Mouse (Mus musculus) cerebellum, adult 2 months (tissue): ENCODE results near the gene Fam210b. TPM values are rescaled to one million over a fixed set of nuclear protein-coding genes. Genes with fewer than 3 reads are reported as not detected.

Source experiments
- DNase-seq, 2 experiments: peaks; one replicate each; pipeline ENCODE4 v3.0.0; 2021
- H3K27ac ChIP-seq: fragments of 200-500 bp; 2 replicates; pipeline ENCODE4 v1.5.1; 2012; ENCODE audit warnings: low read length, control low read depth, inconsistent platforms; ENCODE audit not compliant: insufficient read depth
- H3K27me3 ChIP-seq: fragments of 200-500 bp; 2 replicates; pipeline ENCODE4 v1.6.1; 2012; ENCODE audit warnings: inconsistent platforms, mild to moderate bottlenecking, low read length, moderate library complexity; ENCODE audit not compliant: control insufficient read depth, insufficient read depth
- H3K4me1 ChIP-seq: fragments of 200-500 bp; 2 replicates; pipeline ENCODE4 v1.6.1; 2011; ENCODE audit warnings: low read length; ENCODE audit not compliant: control insufficient read depth, insufficient read depth
- H3K4me3 ChIP-seq: fragments of 200-500 bp; replicated peaks from 2 replicates; pipeline ENCODE3; 2011; ENCODE audit warnings: mild to moderate bottlenecking, low read depth, low read length, control low read depth; ENCODE audit not compliant: insufficient read depth
- CTCF ChIP-seq: fragments of 200-500 bp; IDR thresholded peaks from 2 replicates; pipeline ENCODE4 v1.5.1; 2011; ENCODE audit warnings: low read depth, mild to moderate bottlenecking, control low read depth, low read length, moderate library complexity, borderline replicate concordance; ENCODE audit not compliant: insufficient read depth
- POLR2A ChIP-seq: fragments of 200-500 bp; IDR thresholded peaks from 2 replicates; pipeline ENCODE4 v1.6.1; 2011; ENCODE audit warnings: low read length, control low read depth, borderline replicate concordance; ENCODE audit not compliant: insufficient read depth
- WGBS: fragments of 180-500 bp; shearing (Covaris S2); methylation state at CpG from one replicate; pipeline ENCODE4 v1.1.7; 2018; 5-methylcytosine and 5-hydroxymethylcytosine counted together
- polyA plus RNA-seq: library from polyadenylated mRNA; depleted of rRNA; stranded (reverse); fragments of >200 nt; gene quantifications from 2 replicates; pipeline ENCODE4 v1.2.3, GENCODE M21; 2012

The Fam210b gene
- polyA plus RNA-seq, 1 experiment, result 13.0 TPM

DNA sequence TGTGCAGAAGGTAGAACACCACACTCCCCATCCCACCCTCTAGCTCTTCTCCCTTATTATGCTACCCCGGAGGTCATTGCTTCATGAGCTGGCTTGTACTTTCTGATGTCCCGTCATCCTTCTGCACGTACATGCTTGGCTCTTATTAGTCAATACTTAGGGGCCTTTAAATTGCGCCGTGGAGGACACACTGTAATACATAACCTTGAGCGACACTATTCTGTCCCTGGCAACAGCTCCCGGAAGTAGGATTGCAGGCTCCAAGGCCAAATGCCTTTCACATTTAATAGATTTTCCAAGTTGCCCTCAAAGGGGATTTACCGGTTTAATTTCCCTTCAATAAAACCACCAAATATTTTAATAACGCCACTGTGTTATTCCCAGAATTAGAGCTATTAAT is 33.6 kb upstream of the Fam210b start:
- no peaks in the 10 kb centered on the region for H3K4me1 ChIP-seq
- TF ChIP-seq CTCF (no peak), POLR2A (no peak)

DNA sequence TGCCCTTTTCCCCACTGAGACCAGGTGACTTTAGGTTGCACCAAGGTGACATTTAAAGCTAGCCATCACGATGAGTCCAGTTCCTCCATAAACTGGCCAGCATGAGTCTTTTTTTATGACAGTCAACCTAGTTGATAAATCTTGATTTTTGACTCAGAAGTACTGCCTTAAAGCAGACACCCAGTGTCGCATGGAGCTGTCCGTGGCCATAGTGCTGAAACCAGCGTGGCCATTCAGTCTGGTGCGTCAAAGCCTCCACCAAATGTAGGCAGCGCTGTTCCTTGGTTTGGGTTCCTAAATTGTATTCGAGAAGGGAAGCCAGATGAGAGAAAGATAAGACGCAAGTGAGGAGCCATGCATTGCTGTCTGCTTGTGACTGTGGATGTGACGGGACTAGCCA is 24.5 kb upstream of the Fam210b start:
- H3K27me3 ChIP-seq, result no peaks in the 10 kb centered on the region
- TF ChIP-seq POLR2A, result no peak
- TF ChIP-seq CTCF, result no peak
- no peak overlapping the region for H3K27ac ChIP-seq
- DNase-seq, result no peak
- H3K4me3 ChIP-seq, result no peak overlapping the region
- 21% methylated on average over 9 of the region's 9 CpGs for WGBS
- no peaks in the 10 kb centered on the region for H3K4me1 ChIP-seq

More for the DNA sequence above, 33.6 kb upstream of the Fam210b start:
- Histone ChIP-seq H3K4me3 (no peak overlapping the region), H3K27me3 (no peaks in the 10 kb centered on the region), H3K27ac (no peak overlapping the region)
- 84% methylated on average over 9 of the region's 9 CpGs for WGBS
- DNase-seq, result no peak

DNA sequence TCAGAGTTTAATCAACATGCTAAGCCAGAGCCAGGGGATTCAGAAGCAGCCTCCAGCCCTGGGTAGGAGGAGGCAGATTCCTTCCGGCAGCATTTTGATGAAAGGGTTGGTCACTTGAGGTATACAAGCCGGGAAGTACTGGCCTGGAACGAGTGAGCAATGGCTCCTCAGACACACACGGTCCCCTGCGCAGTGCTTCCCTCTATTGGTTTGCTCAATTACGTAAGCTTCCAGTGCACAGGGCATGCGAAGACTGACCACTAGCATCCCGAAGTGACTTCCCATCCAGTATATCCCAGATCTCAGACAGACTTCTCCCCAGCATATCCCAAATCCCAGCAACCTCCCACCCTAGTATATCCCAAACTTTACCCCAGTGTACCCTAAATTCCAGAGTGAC is 17.1 kb upstream of the Fam210b start:
- no peak for DNase-seq
- Histone ChIP-seq H3K4me1 (no peaks in the 10 kb centered on the region), H3K27me3 (no peaks in the 10 kb centered on the region), H3K4me3 (no peak overlapping the region), H3K27ac (no peak overlapping the region)
- TF ChIP-seq CTCF (no peak), POLR2A (no peak)
- 48% methylated on average over 8 of the region's 8 CpGs for WGBS

DNA sequence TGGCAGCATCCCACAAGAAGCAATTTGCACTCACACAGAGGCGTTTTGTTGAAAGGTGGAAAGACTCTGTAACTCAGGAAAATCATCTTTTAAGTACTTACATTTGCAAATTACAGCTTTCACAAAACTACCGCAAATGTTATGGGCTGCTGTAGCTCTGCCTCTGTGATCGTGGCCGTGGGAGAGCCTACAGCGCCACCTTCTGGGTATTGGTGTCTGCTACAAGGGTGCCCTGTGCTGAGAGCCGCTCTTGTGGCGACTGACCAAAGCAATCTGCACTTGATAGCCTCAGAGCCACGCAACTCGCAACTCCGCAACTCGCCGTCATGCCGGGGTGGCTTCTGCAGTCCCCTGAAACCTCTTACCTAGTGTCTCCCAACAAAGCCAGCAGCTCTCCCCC is 16.2 kb upstream of the Fam210b start:
- TF ChIP-seq POLR2A, result no peak
- peak; percentile 70 for TF ChIP-seq CTCF
- 4% methylated on average over 13 of the region's 13 CpGs for WGBS
- no peak overlapping the region for H3K4me3 ChIP-seq

DNA sequence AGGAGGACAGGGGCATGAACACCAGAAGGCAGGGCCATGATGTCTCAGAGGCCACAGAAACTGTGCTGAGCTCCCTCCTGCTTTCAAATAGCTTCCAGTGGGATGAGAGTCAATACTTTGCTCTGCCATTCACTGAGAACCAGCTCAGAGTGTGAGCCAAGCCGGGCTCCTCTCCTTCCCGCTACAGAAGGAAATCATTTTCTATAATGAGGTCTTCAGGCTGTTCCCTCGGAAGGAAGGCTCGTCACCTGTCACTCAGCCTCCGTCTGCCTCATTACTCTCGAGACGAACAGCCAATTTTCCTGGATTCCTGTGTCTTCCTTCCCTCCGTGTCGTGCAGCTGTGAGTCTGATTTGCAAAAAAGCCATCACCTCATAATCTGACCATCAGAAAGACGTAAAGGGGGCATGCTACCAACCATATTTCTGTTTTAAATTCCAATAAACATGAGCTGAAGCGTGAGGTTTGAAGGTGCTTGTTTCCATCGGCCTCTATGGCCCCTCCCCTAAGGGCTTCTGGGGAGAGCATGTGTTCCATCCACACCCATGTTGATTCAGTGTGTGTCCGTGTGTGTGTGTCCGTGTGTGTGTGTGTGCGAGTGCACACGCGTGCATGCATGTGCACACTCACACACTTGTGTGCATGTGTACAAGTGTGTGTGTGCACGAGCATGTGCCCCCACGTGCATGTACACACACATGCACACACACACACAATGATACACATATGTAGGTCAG is 7.0 kb upstream of the Fam210b start:
- Histone ChIP-seq H3K27ac (no peak overlapping the region), H3K4me3 (no peak overlapping the region), H3K27me3 (no peaks in the 10 kb centered on the region), H3K4me1 (no peaks in the 10 kb centered on the region)
- TF ChIP-seq CTCF (no peak), POLR2A (no peak)
- no peak for DNase-seq
- 45% methylated on average over 19 of the region's 19 CpGs for WGBS

More for the DNA sequence above, 16.2 kb upstream of the Fam210b start:
- DNase-seq, result peak; percentile 41 to 53
- H3K4me1 ChIP-seq, result no peaks in the 10 kb centered on the region
- H3K27me3 ChIP-seq, result no peaks in the 10 kb centered on the region
- H3K27ac ChIP-seq, result no peak overlapping the region

DNA sequence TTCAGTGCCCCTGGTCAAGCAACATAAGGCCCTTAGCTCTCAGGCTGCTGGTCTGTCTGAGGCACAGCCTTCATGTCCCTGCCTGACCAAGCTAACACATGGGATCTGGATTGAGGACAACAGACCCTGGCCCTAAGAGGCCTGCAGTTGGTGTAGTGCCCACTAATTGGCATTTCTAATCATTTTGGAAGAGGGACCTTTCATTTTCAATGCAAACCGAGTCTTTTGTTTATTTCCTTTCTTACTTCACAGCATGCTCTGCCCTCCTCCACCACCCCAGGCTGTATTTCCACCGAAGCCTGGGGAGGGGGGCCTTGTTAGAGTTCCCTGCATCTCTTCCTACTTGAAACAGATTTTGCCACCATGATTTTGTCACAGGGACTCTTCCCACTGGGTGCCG is 4.4 kb upstream of the Fam210b start:
- Histone ChIP-seq H3K27me3 (no peaks in the 10 kb centered on the region), H3K4me3 (no peak overlapping the region), H3K4me1 (no peaks in the 10 kb centered on the region), H3K27ac (no peak overlapping the region)
- TF ChIP-seq POLR2A (no peak), CTCF (no peak)
- 40% methylated on average over 3 of the region's 3 CpGs for WGBS
- DNase-seq, result no peak

DNA sequence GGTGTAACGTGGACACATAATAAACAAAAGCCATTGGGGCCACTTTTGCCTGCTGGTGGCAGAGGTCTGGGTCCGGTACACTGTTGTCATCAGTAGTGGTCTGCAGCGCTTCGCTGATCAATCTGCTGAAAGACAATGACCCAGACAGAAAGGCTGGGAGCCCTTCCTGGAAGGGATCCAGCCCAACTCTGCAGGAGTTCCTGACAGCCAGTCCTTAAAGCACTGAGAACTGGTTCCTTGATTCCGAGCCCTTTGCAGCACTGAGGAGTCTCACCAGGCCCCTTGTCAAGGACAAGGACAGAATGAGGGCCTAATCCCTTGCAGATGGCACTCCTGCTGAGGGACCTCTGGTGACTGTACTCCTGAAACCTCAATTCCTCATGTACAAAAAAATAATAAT is 3.8 kb upstream of the Fam210b start:
- no peak for TF ChIP-seq POLR2A
- no peak for TF ChIP-seq CTCF
- WGBS, result 40% methylated on average over 5 of the region's 5 CpGs

DNA sequence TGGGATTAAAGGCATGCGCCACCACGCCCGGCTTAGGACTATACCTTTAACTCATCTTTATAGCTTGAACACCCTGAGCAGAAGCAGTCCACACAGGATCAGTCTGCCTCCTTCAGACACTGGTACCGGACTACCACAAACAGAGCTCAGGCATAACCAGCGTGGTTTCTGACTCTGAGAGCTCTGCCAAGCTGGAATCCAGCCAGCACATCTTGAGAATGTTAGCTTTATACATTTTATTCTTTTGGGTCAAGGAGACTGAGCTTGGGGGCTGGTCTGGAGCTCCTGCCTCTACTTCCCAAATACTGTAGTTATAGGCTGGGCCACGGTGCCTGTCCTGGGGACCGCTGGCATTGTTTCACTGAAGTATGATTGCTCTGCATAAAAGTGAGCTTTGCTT is 1.6 kb upstream of the Fam210b start:
- TF ChIP-seq POLR2A, result no peak
- TF ChIP-seq CTCF, result no peak
- Histone ChIP-seq H3K27me3 (no peaks in the 10 kb centered on the region), H3K27ac (no peak overlapping the region), H3K4me3 (no peak overlapping the region), H3K4me1 (no peaks in the 10 kb centered on the region)
- WGBS, result 78% methylated on average over 7 of the region's 7 CpGs
- DNase-seq, result no peak

More for the DNA sequence above, 3.8 kb upstream of the Fam210b start:
- no peak for DNase-seq
- Histone ChIP-seq H3K27me3 (no peaks in the 10 kb centered on the region), H3K4me1 (no peaks in the 10 kb centered on the region), H3K27ac (no peak overlapping the region), H3K4me3 (no peak overlapping the region)
